Mouse (Mus musculus) heart, postnatal 0 days (tissue): ENCODE measurements around the gene Wdr48.

Experiments used
- CTCF ChIP-seq: IDR thresholded peaks from 2 replicates; pipeline ENCODE4 v1.5.1; 2016; ENCODE audit warnings: antibody characterized with exemption, control low read depth, low read depth
- EP300 ChIP-seq: IDR thresholded peaks from 2 replicates; pipeline ENCODE4 v1.6.1; 2016; ENCODE audit warnings: antibody characterized with exemption, low read depth

- TF ChIP-seq EP300 (no peak), CTCF (no peak)
Observed at GRCm38 (mm10) chr9:119958835-119959234, 64.2 kb downstream of the Wdr48 start.
